Mouse (Mus musculus): Measurements from ENCODE around the gene Cux2. TPM values are rescaled to one million over a fixed set of nuclear protein-coding genes. Genes with fewer than 3 reads are reported as not detected.
A peak's percentile ranks its signal among the peaks of the same experiment; 100 is the strongest.

Cux2 gene
- total RNA-seq, 1 experiment from 2014 or later: 17.7 TPM

DNA sequence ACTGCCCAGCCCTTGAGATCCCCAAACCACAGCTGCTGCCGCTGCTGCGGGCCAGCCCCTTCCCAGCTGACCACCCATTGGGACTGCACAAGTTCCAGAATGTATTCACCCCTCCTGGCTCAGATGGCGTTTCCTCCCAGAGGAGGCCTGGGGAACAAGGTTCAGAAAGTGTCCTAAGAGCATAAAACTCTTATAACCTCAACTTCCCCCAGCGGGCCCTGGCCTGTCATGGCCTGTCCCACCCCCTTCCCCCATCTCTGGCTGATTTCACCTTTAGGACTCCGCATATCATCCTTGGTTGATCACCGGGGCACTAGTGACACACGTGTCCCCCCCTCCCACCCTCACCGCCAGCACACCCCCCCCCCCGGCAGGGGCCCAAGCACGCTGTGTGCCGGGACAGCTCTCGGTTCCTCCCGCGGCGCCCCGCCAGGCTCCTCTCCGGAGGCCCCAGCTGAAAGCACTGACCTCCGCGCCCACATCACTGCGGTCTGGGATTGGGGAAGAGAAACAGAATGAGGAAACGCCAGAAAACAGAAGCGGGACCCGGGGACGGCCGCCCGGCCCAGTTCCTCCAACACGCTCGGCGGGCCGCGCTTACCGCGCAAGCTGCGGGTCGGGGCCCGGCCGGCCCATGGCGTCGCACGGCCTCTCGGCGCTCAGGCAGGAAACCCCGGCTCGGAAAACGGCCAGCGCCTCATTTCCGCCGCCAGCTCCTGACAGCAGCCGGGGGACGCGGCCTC lies 213.8 kb downstream of the Cux2 start:
- no peak for DNase-seq

DNA sequence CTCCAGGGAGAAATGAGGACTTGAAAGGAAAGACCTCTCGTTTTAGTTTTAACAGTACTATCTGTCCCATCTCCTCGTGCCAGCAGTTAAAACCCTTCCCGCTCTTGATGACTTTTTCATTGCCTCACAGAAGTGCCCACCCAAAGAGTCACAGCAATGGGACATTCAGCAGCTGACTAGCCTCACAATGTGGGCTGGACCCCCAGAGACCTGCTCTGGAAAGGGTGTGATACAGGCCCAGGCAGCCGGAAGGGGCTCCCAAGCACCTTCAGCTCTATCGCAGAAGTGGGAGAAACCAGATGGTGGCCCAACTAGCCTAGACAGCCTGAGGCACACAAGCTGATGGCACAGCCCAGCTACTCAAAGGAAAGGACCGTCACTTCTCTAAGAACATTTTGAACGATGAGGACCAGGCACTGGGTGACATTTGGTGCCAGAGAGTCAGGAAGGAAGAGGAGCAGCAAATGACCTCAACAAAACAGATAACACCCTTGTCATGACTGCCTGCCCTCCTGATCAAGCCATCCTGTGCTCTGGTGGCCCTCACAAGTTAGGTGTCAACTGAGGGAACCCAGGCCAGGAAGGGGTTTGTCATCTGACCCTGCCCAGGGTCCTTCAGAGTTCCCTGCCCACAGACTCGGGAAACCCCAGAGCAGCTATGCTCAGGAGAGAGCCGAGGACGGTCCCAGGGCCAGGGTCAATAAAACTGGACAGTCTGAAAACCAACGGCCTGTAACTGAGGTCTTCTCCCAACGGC lies 214.7 kb downstream of the Cux2 start:
- DNase-seq: peak; percentile 77

DNA sequence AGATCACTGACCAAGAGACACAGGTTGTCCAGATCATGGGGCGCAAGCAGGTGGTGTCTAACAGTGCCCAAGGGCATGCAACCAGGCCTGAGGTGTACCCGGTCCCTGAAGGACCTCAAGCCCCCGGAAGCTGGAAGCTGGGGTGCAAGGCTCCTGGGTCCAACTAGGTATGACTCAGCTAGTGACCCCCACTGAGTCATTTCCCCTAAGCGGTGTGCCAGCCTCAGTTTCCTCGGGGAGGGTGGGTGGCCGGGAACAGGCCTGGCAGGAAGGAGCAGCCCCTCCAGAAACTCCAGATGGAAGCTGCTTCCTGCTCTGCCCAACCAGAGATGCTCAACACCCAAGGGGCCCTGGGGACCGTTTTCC lies 215.7 kb downstream of the Cux2 start:
- DNase-seq: no peak

DNA sequence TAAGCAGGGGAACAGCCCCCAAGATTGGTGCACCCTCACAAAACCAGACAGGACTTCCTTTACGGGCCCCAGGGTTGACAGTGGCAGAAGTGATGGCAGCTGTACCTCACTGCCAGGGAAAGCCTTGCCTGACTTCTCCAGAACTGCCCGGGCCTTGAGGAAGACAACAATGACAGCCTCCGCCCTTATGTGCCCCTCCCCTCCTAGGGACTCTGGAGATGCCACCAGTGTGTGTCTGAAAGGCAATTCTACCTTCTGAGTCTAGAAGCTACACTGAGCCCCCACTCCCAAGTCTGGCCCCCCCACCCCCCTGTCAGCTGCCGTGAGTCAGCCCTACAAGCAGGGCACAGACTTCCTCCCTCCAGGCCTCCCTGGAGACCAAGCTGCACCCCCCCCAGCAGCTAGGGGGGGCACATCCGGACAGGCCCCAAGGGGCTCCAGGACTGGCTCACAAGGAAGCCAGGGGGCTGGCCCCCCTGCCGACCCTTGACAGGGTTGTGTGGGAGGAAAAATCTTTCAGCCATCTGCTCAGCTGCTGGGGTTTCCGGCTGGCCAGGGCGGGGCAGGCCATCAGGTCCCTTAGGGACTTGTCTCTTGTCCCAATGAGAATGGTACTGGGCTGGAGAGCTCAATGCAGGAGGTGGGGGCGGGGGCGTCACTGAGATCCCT lies 216.2 kb downstream of the Cux2 start:
- peak; percentile 86 for DNase-seq

DNA sequence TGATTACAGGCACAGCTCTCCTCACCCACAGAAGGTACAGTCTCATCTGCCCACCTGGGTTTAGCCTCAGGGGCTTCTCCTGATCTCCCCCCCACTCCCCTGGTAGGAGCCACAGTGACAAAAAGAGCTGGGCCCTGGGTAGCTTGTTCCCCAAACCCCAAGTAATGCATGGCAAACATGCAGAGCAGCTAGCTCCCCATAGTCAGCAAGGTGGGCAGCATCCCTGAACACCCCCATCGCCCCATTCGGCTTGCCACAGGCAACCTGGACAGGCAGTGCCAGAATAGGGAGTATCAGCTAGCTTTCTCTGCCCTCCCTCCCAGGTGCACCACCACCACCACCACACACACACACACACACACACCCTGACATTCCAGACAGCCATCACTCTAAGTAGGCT lies 216.7 kb downstream of the Cux2 start:
- DNase-seq: no peak

DNA sequence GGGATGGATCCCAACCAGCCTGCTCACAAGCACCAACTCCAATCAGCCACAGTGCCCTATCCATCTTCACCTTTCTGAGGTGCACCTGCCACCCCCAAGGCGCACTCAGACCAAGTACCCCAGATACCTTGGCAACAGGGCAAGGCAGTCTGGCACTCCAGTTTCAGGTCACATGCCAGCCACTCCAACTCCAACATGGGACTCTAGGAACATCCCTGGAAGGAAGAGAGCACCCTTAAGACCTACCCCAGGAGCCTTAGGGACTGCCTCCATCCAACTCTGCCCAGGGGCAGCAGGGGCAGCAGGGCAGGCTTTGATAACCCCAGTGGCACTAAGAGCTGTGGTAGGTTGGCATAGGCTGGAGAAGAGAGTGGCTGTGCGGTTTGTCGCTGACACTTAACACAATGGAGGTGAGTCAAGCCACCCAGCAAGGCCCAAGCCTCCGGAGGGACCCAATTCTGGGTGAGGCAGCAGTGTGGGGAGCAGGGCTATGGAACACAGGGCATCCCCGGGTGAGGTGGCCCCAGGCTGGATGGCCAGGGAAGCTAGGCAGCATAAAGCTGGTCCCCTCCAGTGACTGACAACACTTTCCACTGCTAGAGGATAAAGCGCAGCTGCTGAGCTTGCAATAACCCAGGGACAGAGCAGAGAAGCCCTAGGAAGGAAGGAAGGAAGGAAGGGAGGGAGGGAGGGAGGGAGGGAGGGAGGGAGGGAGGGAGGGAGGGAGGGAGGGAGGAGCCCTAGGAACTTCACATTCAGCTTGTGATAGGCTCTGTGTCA lies 217.3 kb downstream of the Cux2 start:
- no peak for DNase-seq

DNA sequence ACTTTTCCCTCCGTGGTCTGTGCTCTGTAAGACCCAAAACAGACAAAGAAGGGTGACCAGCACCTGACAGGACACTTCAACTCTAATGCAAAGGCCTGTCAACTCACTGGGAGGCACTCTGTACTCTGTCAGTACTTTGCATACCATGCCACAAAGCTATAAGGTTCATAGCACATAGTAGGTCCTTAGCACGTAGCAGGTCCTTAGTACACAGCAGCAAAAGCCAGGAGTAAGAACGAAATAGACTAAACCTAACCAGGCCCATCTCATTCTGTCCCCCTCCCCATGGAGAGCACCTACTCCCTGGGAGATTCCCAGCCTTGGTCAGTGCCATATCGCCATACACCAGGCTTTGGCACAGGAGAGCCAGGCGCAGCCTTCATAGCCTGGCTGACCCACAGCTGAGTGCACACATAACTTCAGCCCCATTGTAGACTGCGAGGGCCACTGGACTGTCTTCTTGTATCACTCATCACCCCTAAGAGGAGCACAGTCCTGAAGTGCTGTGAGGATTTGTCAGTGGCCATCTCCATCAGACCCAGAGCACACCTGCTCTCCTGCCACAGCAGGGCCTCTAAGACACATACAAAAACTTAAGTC lies 218.8 kb downstream of the Cux2 start:
- DNase-seq: no peak

DNA sequence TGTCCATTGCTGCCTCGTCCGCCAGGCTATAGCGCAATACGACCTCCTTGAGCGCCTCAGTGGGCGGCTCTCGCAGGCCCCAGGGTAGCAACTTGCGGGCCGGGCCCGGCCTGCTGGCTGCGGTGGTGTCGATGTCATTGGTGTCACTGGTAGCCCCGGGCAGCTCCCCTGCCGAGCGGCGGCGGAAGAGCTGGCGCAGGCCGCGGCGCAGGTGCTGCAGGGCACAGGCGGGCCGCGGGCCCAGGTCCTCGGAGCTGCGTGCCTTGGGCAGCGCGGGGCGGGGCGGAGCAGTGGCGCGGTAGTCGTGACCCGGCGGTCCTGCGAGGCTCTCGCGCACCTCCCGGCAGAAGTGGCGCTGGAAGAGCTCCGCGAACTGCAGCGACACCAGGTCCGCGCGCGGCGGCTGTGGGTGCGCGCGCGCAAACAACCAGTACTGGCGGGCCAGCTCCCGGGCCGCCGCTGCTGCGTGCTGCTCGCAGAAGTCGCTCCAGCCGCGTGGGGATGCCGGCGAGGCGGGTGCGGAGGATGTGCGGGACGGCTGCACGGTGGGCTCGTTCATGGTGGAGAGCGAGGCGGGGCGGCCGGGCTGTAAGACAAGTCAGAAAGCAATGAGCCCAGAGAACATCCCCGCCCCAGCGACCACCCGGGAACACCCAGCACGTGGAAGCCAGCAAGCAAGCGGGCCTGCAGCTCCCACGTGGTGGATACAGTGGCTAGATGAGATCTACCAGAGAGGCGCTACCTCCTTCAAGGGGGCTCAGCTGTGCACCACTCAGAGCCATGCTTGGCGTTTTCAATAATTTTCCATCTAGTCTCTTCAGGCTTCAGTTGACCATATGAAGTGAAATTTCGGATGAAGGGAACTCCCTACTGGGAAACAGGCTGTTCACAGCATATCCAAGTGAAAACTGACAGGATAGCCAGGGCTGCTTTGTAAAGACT lies 221.1 kb downstream of the Cux2 start:
- no peak for DNase-seq

DNA sequence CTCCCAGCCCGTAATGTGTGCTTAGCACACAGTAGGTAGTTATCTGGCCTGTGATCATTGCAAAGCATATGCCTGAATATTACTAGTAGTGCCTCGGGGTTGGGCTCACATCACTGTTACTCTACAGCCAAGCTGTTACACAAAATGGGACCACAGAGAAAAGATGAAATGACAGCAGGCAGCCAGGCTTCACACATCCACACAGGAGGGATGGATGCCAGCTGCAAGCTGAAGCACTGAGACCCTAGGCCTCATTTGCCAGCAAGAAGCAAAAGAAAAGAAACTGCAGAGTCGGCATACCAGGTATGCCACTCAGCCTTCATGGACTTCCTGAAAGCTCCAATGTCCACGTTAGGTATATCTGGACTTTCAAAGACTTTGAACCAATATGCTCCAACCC lies 222.0 kb downstream of the Cux2 start:
- DNase-seq: no peak

DNA sequence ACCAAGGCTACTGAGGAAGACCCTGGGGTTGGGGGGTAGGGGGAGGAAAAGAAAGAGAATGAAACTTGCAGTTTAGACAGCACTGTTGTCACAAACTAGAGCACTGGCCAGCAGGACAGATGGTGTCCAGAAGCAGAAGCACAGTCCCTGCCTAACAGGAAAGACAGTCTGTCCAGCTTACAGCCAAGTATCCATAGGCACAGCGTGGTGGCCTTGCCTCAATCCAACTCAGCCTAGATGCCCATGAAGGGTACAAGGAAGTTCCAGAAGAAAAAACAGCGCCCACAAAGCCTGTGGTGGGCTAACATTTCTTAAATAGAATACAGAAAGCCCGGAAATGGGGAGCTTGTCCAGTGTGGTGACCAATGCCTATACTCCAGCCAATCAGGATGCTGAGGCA lies 224.3 kb downstream of the Cux2 start:
- no peak for DNase-seq

DNA sequence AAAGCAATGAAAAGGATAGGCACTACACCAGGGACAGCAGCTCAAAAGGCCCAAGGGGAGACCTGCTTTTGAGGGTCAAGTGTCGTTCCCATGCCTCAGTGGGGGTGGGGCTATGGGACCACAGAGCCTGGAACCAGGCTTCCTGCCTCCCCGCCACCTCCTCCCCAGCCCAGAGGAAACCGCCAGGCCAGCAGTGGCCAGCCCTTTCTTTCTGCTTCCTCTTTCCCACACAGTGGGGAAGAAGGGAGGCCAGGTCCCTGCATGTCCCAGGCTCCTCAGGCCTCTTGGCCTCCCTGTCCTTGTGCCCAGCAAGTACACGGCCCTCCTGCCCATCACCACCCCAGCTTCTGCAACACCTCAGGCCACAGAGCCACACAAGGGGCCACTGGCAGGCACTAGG lies 225.8 kb downstream of the Cux2 start:
- peak; percentile 55 for DNase-seq

DNA sequence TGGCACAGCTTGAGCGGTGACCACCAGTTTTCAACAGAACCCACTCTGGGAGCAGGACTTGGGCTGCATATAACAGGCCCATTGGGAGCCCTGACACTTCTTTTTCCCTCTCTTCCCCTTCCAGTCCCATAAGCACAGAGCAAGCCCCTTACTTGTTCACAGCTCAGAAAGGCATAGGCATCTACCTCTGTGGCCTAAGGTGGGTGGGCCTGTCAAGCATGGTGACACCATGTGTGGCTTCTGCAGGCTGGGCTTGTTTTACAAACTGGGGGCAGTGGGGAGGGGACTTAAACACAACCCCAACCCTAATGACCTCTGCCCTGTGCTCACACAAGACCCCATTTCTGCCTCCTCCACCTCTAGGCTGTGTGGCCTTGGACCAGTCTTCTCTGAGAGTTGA lies 226.2 kb downstream of the Cux2 start:
- no peak for DNase-seq

DNA sequence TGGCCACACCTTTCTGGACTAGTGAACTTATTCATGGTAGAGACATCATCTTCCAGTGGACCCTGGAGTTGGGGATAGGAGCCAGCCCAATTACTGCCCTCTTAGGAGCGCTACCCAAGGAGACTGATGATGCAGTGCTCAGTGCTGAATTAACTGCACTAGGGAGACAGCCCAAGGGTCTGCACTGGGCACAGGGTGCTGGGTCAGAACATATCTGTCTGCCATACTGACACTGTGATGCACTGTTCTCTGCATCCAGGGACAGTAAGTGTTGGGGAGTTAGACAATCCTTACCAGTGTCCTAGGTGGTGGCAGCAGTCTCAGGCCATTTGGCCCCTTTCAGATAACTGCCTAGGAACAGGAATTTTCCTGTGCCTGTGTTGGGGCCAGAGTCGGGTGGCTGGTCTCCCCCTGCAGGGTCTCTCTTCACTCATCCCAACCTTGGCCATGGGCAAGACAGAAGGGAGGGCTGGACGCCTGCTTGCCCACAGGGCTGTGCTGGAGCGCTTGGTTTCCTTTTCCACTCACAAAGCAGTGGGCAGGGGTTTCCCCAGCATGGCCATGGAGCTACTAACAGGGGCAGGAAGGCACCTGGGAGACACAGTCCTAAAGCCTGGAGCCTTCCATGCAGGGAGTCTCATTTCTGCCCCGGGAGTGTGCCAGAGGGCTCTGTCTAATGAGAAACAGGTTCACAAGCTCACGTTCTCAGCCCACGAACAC lies 227.0 kb downstream of the Cux2 start:
- DNase-seq: no peak

DNA sequence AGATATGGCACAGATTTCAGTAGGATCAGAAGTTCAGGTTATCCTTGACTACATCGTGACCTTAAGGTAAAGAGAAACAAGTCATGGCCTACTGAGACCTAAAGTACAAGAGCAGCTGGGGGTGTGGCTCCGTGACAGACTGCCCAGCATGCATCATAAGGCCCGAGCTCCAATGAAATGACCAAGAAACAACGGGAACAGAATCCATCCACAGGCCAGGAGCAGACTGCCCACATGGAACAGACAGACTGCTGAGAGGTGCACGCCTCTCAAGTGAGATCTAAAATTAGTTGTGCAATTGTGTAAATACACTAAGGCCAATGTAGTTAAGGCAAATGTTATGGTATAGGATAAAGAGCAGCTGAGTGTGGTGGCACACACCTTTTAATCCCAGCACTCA lies 228.3 kb downstream of the Cux2 start:
- DNase-seq: no peak

DNA sequence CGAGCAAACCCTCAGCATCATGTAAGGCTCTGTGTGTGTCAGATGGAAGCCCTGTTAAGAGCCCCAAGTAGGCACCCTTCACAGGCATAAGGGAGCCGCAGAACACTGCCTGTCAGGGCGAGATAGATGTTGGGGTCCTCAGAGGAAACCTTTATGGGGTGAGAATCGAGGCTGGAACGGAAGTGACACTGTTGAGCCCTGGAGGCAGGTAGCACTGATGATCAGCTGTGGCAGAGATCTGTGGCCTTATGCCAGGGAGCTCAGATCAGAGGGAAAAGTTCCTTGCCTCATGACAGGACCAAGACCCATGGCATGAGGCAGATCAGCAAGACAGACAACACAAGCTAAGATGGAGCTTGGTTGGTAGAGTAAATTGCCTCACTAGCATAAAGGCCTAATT lies 228.8 kb downstream of the Cux2 start:
- no peak for DNase-seq

DNA sequence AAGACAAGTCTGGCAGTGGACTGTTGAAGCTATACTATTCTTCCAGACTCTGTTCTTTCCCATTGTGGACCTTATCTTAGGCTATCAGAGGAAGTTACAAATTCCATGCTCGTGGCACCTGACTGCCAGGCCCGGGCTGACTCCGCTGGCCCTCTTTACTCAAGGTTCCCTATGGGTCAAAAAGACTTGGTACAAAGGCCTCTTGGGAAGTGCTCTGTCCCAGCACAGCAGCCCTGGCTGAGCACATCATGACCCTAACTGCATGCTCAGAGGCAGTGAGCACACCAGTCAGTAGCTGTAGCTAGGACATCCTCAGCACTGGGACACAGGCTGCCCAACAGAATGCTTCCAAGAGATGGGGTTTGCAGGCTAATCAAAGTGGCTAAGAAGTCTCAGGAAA lies 229.2 kb downstream of the Cux2 start:
- DNase-seq: peak; percentile 38

DNA sequence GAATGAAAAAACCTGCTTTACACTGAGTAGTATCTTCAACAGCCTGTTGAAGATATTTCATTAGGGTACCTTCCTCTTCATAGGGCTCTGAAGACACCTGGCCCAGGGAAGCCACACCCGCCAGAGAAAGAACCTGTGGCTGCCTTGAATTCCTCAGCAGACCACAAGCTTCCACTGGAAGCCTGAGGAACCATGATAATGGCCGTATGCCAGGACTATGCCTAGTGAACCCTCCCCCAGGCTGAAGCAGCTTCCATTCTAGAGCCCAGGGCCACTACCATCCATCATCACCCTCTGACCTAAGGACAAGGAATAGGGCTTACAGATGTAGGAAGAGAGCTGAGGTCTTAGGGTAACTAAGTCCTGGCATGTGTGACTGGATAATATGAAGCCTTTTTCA lies 229.7 kb downstream of the Cux2 start:
- peak; percentile 60 for DNase-seq

DNA sequence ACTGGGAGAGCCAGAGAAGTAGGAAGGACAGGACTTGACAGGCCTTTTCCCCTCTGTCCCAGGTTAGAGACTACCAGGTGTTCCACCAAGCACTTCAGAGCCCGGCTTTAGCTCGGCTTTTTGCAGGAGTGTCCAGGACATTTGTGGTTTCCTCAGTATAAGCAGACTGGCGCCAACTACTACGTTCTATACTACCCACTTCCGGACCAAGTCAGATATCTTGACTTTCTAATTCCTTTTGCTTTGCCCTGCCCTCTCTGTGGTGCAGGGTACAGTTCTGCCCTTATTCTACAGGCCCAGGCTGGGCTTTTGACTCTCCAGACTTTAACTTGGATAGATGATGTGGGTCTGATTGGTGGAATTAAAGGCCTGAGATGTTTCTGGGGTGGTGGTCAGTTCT lies 230.3 kb downstream of the Cux2 start:
- DNase-seq: no peak

DNA sequence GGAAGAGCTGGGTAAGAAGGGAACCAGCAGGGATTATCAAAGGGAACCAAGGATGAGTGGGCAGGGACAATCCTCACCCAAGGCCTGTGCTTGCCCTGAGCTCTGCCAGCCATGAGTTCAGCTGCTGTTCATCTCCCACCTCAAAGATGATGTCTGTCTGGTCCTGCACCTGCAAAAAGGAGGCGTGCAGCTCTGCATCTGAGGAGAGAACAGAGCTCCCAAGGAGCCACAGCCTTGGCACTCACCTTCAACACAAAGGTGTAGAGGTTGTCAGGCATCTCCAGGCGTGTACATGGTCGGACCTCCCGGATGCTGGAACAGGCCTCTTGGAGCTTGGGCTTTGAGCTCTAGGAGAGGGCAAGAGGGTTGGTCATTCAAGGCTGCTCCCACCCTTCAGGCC lies 231.0 kb downstream of the Cux2 start:
- DNase-seq: no peak

DNA sequence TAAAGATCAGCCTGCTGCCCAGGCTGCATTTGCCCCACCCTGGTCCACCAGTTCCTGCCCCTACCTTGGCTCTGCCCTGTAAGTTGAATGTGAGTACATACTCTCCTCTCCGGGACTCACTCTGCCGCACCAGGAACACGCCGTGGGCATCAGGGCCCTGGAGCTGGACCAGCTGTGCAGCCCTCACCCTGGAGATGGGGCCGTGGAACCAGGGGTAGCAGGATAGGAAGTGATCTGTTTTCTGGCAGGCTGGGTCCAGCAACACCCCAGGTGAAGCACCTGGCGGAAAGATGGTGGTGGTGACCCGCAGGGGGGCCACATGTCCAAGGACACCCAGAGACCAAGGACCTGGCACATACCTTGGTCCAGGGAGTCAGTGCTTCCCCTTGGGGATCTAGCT lies 231.5 kb downstream of the Cux2 start:
- no peak for DNase-seq

Measured in adrenal gland, postnatal 14 days (tissue).